Mouse (Mus musculus) neutrophil, adult 5-6 weeks (primary cell): Measurements from ENCODE around the gene Zbtb26. TPM values are rescaled to one million over a fixed set of nuclear protein-coding genes. Genes with fewer than 3 reads are reported as not detected.

Experiments
- total RNA-seq: library from RNA; stranded (forward); fragments of 200-1000 nt; gene quantifications from 2 replicates; pipeline ENCODE4 v1.2.3, GENCODE M21; 2017

Zbtb26 gene
- total RNA-seq, 1 experiment from 2014 or later = 13.0 TPM

Other genes with a start within 250 kb of the Zbtb26 start
- gene Olfr366, start 231.6 kb downstream of the Zbtb26 start, total RNA-seq = 0.12 TPM in 1 of 2 replicates, not detected in the other
- gene Olfr368, start 116.6 kb downstream of the Zbtb26 start, total RNA-seq = not detected in 2 replicates
- 61.5 and 71.9 TPM in 2 replicates for gene Pdcl, start 83.8 kb downstream of the Zbtb26 start, total RNA-seq
- gene Rc3h2, start 20.2 kb downstream of the Zbtb26 start, total RNA-seq = 99.3 and 110 TPM in 2 replicates
- gene Zbtb6, start within 50 bp of the Zbtb26 start, total RNA-seq = 30.3 and 33.6 TPM in 2 replicates
- gene Rabgap1, start 144 bp upstream of the Zbtb26 start, total RNA-seq = 55.9 and 58.5 TPM in 2 replicates
- 4.2 and 4.5 TPM in 2 replicates for gene Gpr21, start 73.2 kb upstream of the Zbtb26 start, total RNA-seq